Mouse (Mus musculus) heart, embryonic 13.5 days (tissue): ENCODE measurements at regions not wholly inside any gene's neighbourhood (a gene's known extent, or its start where the extent isn't known, plus 50 kb on each side); places are given as distances from the start of the nearest gene placed in this dataset.

Experiments
- ATAC-seq: fragments of 200-750 bp; cut with Nextera tagmentation; 2 replicates; pipeline ENCODE4 v1.8.0; 2017; ENCODE audit warnings: moderate TSS enrichment; ENCODE audit not compliant: insufficient number of reproducible peaks, low FRiP score, low TSS enrichment; ENCODE audit errors: extremely low read depth
- H3K27ac ChIP-seq: fragments of 300-500 bp; sonication (generic); replicated peaks from 2 replicates; pipeline ENCODE4 v1.5.1; 2015; ENCODE audit warnings: moderate library complexity, mild to moderate bottlenecking, inconsistent platforms
- H3K27me3 ChIP-seq: fragments of 300-500 bp; sonication (generic); replicated peaks from 2 replicates; pipeline ENCODE4 v1.6.1; 2015; ENCODE audit warnings: mild to moderate bottlenecking, inconsistent platforms
- H3K36me3 ChIP-seq: fragments of 300-500 bp; sonication (generic); 2 replicates; pipeline ENCODE4 v1.6.1; 2015; ENCODE audit warnings: mild to moderate bottlenecking, inconsistent platforms
- H3K4me1 ChIP-seq: fragments of 300-500 bp; sonication (generic); 2 replicates; pipeline ENCODE4 v1.6.1; 2015; ENCODE audit warnings: inconsistent platforms
- H3K4me2 ChIP-seq: fragments of 300-500 bp; sonication (generic); 2 replicates; pipeline ENCODE4 v1.6.1; 2015; ENCODE audit warnings: inconsistent platforms, mild to moderate bottlenecking, moderate library complexity
- H3K4me3 ChIP-seq: fragments of 300-500 bp; sonication (generic); 2 replicates; pipeline ENCODE4 v1.5.1; 2015; ENCODE audit warnings: moderate library complexity, mild to moderate bottlenecking, inconsistent platforms
- H3K9ac ChIP-seq: fragments of 300-500 bp; sonication (generic); 2 replicates; pipeline ENCODE4 v1.6.1; 2015; ENCODE audit warnings: inconsistent platforms, mild to moderate bottlenecking, moderate library complexity
- H3K9me3 ChIP-seq: fragments of 300-500 bp; sonication (generic); 2 replicates; pipeline ENCODE4 v1.6.1; 2016; ENCODE audit warnings: inconsistent platforms
- WGBS: fragments of 180-500 bp; shearing (Covaris S2); methylation state at CpG from one replicate; pipeline ENCODE4 v1.1.7; 2015; ENCODE audit warnings: mixed read lengths; 5-methylcytosine and 5-hydroxymethylcytosine counted together

- Histone ChIP-seq H3K4me1 (peaks cover 24% of the 10 kb centered on the region), H3K9me3 (no peaks in the 10 kb centered on the region), H3K9ac (no peak overlapping the region), H3K4me2 (no peak overlapping the region), H3K4me3 (no peak overlapping the region), H3K27ac (no peak overlapping the region), H3K27me3 (no peaks in the 10 kb centered on the region), H3K36me3 (no peaks in the 10 kb centered on the region)
- 83% methylated on average over 17 of the region's 17 CpGs for WGBS
- ATAC-seq = no peak
Measured at GRCm38 (mm10) chr1:177621854-177622590, 107.6 kb upstream of the 1700016C15Rik start.

- 15% methylated on average over 6 of the region's 6 CpGs for WGBS
- no peak overlapping the region for H3K4me3 ChIP-seq
- H3K4me2 ChIP-seq = no peak overlapping the region
- H3K36me3 ChIP-seq = no peaks in the 10 kb centered on the region
- H3K9ac ChIP-seq = no peak overlapping the region
- peak overlapping the region; percentile 73 for H3K27ac ChIP-seq
- no peaks in the 10 kb centered on the region for H3K27me3 ChIP-seq
- peaks cover 24% of the 10 kb centered on the region for H3K4me1 ChIP-seq
- ATAC-seq = peak; percentile 48; the same call in 1 of the 2 replicates
- H3K9me3 ChIP-seq = no peaks in the 10 kb centered on the region
Measured at GRCm38 (mm10) chr1:177623304-177623726, 106.3 kb upstream of the 1700016C15Rik start.

GRCm38 (mm10) chr1:177623735-177624134 is 105.9 kb upstream of the 1700016C15Rik start:
- no peaks in the 10 kb centered on the region for H3K27me3 ChIP-seq
- H3K36me3 ChIP-seq = no peaks in the 10 kb centered on the region
- H3K4me2 ChIP-seq = no peak overlapping the region
- ATAC-seq = no peak
- no peak overlapping the region for H3K4me3 ChIP-seq
- no peak overlapping the region for H3K9ac ChIP-seq
- peaks cover 24% of the 10 kb centered on the region for H3K4me1 ChIP-seq
- WGBS = 62% methylated on average over 6 of the region's 6 CpGs
- H3K27ac ChIP-seq = peak overlapping the region; percentile 73
- H3K9me3 ChIP-seq = no peaks in the 10 kb centered on the region

- Histone ChIP-seq H3K36me3 (no peaks in the 10 kb centered on the region), H3K9ac (no peak overlapping the region), H3K27me3 (no peaks in the 10 kb centered on the region), H3K4me3 (no peak overlapping the region), H3K9me3 (no peaks in the 10 kb centered on the region), H3K4me2 (no peak overlapping the region), H3K4me1 (peaks cover 15% of the 10 kb centered on the region), H3K27ac (no peak overlapping the region)
- whole genome bisulfite sequencing = 86% methylated on average over 4 of the region's 4 CpGs
- ATAC-seq = no peak
Measured at GRCm38 (mm10) chr1:177627814-177628213, 101.8 kb upstream of the 1700016C15Rik start.

- Histone ChIP-seq H3K27me3 (no peaks in the 10 kb centered on the region), H3K27ac (no peak overlapping the region), H3K4me3 (no peak overlapping the region), H3K9ac (no peak overlapping the region), H3K4me1 (peaks cover 15% of the 10 kb centered on the region), H3K9me3 (no peaks in the 10 kb centered on the region), H3K36me3 (no peaks in the 10 kb centered on the region), H3K4me2 (no peak overlapping the region)
- ATAC-seq = no peak
- WGBS = 77% methylated on average over 9 of the region's 9 CpGs
Measured at GRCm38 (mm10) chr1:177633966-177634602, 95.5 kb upstream of the 1700016C15Rik start.

GRCm38 (mm10) chr1:177637061-177637460 is 92.6 kb upstream of the 1700016C15Rik start:
- WGBS = 72% methylated on average over 9 of the region's 9 CpGs
- no peaks in the 10 kb centered on the region for H3K36me3 ChIP-seq
- H3K9ac ChIP-seq = no peak overlapping the region
- H3K4me3 ChIP-seq = no peak overlapping the region
- ATAC-seq = no peak
- H3K4me2 ChIP-seq = no peak overlapping the region
- H3K9me3 ChIP-seq = no peaks in the 10 kb centered on the region
- H3K27me3 ChIP-seq = no peaks in the 10 kb centered on the region
- peaks cover 15% of the 10 kb centered on the region for H3K4me1 ChIP-seq
- H3K27ac ChIP-seq = no peak overlapping the region

GRCm38 (mm10) chr1:177638381-177638780 is 91.2 kb upstream of the 1700016C15Rik start:
- Histone ChIP-seq H3K27me3 (no peaks in the 10 kb centered on the region), H3K27ac (no peak overlapping the region), H3K4me3 (no peak overlapping the region), H3K9ac (no peak overlapping the region), H3K4me1 (peaks cover 23% of the 10 kb centered on the region), H3K36me3 (no peaks in the 10 kb centered on the region), H3K9me3 (no peaks in the 10 kb centered on the region), H3K4me2 (no peak overlapping the region)
- WGBS = 86% methylated on average over 10 of the region's 10 CpGs
- ATAC-seq = no peak

DNA sequence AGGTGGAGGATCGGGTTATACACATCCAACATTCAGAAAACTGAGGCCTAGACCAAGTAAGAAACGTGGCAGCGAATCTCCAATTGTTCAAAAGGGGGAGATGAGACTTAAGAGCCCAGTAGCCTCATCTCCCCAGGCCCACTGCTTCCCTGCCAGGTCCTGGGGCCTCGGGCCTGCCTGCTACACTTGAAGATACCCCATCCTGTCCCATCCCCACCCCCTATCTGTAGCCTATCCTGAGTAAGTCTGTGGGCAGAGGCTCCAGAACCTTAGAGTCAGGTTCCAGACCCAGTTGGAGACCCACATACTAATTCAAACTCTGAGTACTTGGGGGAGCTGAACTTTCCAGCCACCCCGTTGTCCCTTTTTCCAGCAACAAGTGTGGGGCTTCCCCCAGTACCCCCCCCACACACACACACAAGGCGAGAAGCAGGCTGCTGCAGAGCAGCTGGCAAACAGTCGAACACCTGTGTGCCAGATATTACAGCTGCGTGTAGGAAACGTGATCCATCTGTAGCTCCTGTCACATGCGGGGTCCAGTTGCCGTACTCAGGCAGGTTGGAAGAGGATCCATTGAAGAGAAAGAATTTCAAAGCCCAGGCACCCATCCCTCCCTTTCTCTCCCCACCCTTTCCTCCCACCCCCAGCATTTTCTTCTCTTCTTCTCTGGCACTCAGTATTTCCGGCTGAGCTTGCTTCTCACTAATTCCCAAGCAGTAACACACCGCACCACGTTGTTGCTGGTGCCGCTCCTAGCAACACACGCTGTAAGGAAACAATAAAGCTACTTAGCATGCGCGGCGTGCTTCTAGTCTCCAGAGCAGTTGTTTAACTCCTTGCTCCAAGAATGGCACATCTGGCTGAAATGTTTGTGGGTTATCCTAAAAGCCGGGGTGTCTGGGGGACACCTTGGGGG is 89.4 kb upstream of the 1700016C15Rik start:
- no peak for ATAC-seq
- H3K27me3 ChIP-seq = no peaks in the 10 kb centered on the region
- no peak overlapping the region for H3K9ac ChIP-seq
- no peaks in the 10 kb centered on the region for H3K36me3 ChIP-seq
- H3K4me1 ChIP-seq = peaks cover 19% of the 10 kb centered on the region
- H3K27ac ChIP-seq = no peak overlapping the region
- H3K4me3 ChIP-seq = no peak overlapping the region
- H3K9me3 ChIP-seq = no peaks in the 10 kb centered on the region
- WGBS = 65% methylated on average over 20 of the region's 20 CpGs
- H3K4me2 ChIP-seq = no peak overlapping the region

DNA sequence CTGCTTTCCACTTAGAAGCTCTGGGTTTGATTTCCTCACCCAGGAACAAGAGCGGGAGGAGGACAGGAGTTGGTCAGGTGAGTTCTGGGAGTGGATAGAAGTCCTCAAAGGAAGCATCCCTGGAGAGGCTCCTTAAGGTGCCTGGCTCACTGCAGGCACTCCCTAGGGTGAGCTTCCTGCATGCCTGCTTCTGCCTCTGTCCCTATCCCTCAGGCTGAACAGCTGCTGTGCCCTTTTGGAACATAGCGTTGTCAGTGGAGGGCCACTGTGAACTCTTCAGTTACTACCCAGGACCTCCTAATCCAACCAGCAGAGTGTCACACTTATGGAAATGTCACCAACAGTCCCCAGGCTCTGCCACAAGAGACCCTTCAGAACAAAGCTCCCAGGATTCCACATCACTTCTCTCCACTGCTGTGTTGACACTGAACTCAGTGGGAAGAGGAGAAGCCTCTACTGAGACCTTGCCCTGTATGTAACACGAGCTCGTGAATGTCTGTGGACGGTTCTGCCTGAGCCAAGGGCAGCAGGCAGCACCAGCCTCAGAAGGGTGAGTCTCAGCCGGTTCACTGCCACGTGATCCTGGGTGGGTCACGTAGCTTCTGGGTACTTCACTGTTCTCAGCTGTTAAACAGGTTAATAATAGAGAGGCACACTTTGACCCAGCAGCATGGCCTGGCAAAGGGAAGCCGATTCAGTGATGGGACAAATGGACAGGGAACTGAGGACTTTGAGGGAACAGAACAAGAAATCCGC is 86.7 kb upstream of the 1700016C15Rik start:
- Histone ChIP-seq H3K27ac (no peak overlapping the region), H3K36me3 (no peaks in the 10 kb centered on the region), H3K9ac (no peak overlapping the region), H3K4me2 (no peak overlapping the region), H3K9me3 (no peaks in the 10 kb centered on the region), H3K4me1 (peaks cover 8% of the 10 kb centered on the region; the same call in 1 of the 2 replicates), H3K4me3 (no peak overlapping the region), H3K27me3 (no peaks in the 10 kb centered on the region)
- ATAC-seq = no peak; the same call in 1 of the 2 replicates
- WGBS = 51% methylated on average over 10 of the region's 10 CpGs

GRCm38 (mm10) chr1:177643662-177644061 is 86.0 kb upstream of the 1700016C15Rik start:
- Histone ChIP-seq H3K27me3 (no peaks in the 10 kb centered on the region), H3K4me1 (peaks cover 8% of the 10 kb centered on the region; the same call in 1 of the 2 replicates)

More at GRCm38 (mm10) chr1:177643662-177644061, 86.0 kb upstream of the 1700016C15Rik start:
- no peak overlapping the region for H3K4me2 ChIP-seq
- no peak overlapping the region for H3K9ac ChIP-seq
- ATAC-seq = no peak
- H3K27ac ChIP-seq = no peak overlapping the region
- no peaks in the 10 kb centered on the region for H3K9me3 ChIP-seq
- H3K36me3 ChIP-seq = no peaks in the 10 kb centered on the region
- H3K4me3 ChIP-seq = no peak overlapping the region
- WGBS = 78% methylated on average over 3 of the region's 3 CpGs
